10 mouse cellular contexts compared by ENCODE assay signal in the genomic region with DNA sequence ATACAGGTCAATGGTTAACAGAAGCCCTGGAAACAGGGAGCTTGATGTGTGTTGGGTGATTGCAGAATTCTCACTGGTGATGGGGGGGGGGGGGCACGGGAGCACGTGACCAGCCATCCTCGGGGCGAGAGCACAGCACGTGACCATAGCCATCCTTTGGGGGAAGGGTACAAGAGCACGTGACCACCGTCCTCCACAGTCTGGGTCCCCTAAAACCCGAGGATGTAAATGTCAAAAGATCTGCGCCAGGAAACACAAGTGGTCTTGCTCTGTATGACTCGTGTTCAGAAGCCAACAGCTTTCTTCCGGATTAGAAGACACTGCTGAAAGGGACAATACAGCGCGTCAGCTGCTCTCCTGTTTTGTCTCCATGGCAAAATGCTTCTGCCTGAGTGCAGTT. TPM values are rescaled to one million over a fixed set of nuclear protein-coding genes. Genes with fewer than 3 reads are reported as not detected.
A peak's percentile ranks its signal among the peaks of the same experiment; 100 is the strongest.
DNase-seq lines count a peak whose midpoint lies in the region; ATAC-seq lines count a peak whose summit lies in the region.
"Had no signal": no experiment of that assay in that cellular context is flagged by ENCODE, and none has a peak within 500 bp of the region (broad histone marks: within the 10 kb centered on the region; RNA-seq: fewer than 3 reads in every experiment).

No protein-coding gene starts in this region.

- no peak for DNase-seq in kidney, postnatal 25 days
- peak; percentile 21 for DNase-seq in cerebellum, adult 9-11 months
- DNase-seq in neural tube, embryonic 11.5 days (ENCODE audit: low spot score), result peak; percentile 51
- DNase-seq in spleen, adult 12 weeks (ENCODE audit: low spot score), result no peak
- DNase-seq in urinary bladder, adult 18-20 months (ENCODE audit: low spot score in 2 of 2), result no peak
- DNase-seq in spleen, adult 18-20 months, result no peak

- no peak overlapping the region for H3K9ac ChIP-seq in kidney, embryonic 14.5 days (ENCODE audit: low read depth, low read length)
- 0 out of 2 replicates have a peak overlapping the region, but pooled peaks have one; percentile 23 for H3K9ac ChIP-seq in forebrain, embryonic 16.5 days (replicated peaks; ENCODE audit: low read depth, low read length)
- no peak overlapping the region for H3K9ac ChIP-seq in neural tube, embryonic 11.5 days (ENCODE audit: low read length)
- H3K9ac ChIP-seq: limb, embryonic 15.5 days; stomach, embryonic 15.5 days had no signal

- peaks cover 12% of the 10 kb centered on the region for H3K4me1 ChIP-seq in kidney, embryonic 14.5 days (ENCODE audit: control insufficient read depth, insufficient read depth, low read length)
- peaks cover 27% of the 10 kb centered on the region for H3K4me1 ChIP-seq in forebrain, embryonic 16.5 days (replicated peaks; ENCODE audit: control insufficient read depth, insufficient read depth, low read length)
- H3K4me1 ChIP-seq in neural tube, embryonic 11.5 days (ENCODE audit: control insufficient read depth, insufficient read depth, low read length), result peaks cover 2% of the 10 kb centered on the region; the same call in 1 of the 2 replicates

- H3K36me3 ChIP-seq in kidney, embryonic 14.5 days (ENCODE audit: control insufficient read depth, insufficient read depth, low read length), result no peaks in the 10 kb centered on the region
- no peaks in the 10 kb centered on the region for H3K36me3 ChIP-seq in forebrain, embryonic 16.5 days (ENCODE audit: control insufficient read depth, insufficient read depth)
- H3K36me3 ChIP-seq in neural tube, embryonic 11.5 days (ENCODE audit: control insufficient read depth, insufficient read depth, low read length), result no peaks in the 10 kb centered on the region
- H3K36me3 ChIP-seq: limb, embryonic 15.5 days; stomach, embryonic 15.5 days had no signal

- H3K4me2 ChIP-seq in kidney, embryonic 14.5 days (replicated peaks; ENCODE audit: low read depth, low read length), result peak overlapping the region; percentile 8; the same call in 1 of the 2 replicates
- peak overlapping the region; percentile 42 for H3K4me2 ChIP-seq in forebrain, embryonic 16.5 days (ENCODE audit: low read length)
- peak overlapping the region; percentile 22; the same call in 1 of the 2 replicates for H3K4me2 ChIP-seq in neural tube, embryonic 11.5 days (ENCODE audit: low read depth)
- H3K4me2 ChIP-seq: limb, embryonic 15.5 days; stomach, embryonic 15.5 days had no signal

- no peak overlapping the region for H3K4me3 ChIP-seq in kidney, embryonic 14.5 days (ENCODE audit: low read length)
- H3K4me3 ChIP-seq in forebrain, embryonic 16.5 days (replicated peaks; ENCODE audit: low read length), result peak overlapping the region; percentile 21
- H3K4me3 ChIP-seq in neural tube, embryonic 11.5 days (ENCODE audit: low read depth, low read length), result no peak overlapping the region
- H3K4me3 ChIP-seq: limb, embryonic 15.5 days; stomach, embryonic 15.5 days had no signal

- no peaks in the 10 kb centered on the region for H3K27me3 ChIP-seq in kidney, embryonic 14.5 days (ENCODE audit: control insufficient read depth, insufficient read depth, low read length)
- no peaks in the 10 kb centered on the region for H3K27me3 ChIP-seq in forebrain, embryonic 16.5 days (replicated peaks; ENCODE audit: control insufficient read depth, insufficient read depth, low read length)
- H3K27me3 ChIP-seq in neural tube, embryonic 11.5 days (ENCODE audit: control insufficient read depth, insufficient read depth, low read length), result no peaks in the 10 kb centered on the region
- H3K27me3 ChIP-seq: stomach, embryonic 15.5 days had no signal

- peak; percentile 24; the same call in 1 of the 2 replicates for ATAC-seq in kidney, embryonic 14.5 days (ENCODE audit: low FRiP score, low TSS enrichment)
- ATAC-seq in forebrain, embryonic 16.5 days, result peak; percentile 24; the same call in 1 of the 2 replicates
- ATAC-seq in neural tube, embryonic 11.5 days (ENCODE audit: insufficient read depth, low FRiP score, low TSS enrichment), result peak; percentile 68

- WGBS in kidney, embryonic 14.5 days, result 67% methylated on average over 13 of the region's 13 CpGs
- 23% methylated on average over 13 of the region's 13 CpGs for WGBS in forebrain, embryonic 16.5 days
- 34% methylated on average over 13 of the region's 13 CpGs for WGBS in neural tube, embryonic 11.5 days

- H3K9me3 ChIP-seq in kidney, embryonic 14.5 days (ENCODE audit: control insufficient read depth, low read length), result no peaks in the 10 kb centered on the region
- H3K9me3 ChIP-seq in forebrain, embryonic 16.5 days (ENCODE audit: control insufficient read depth, low read length), result no peaks in the 10 kb centered on the region
- no peaks in the 10 kb centered on the region for H3K9me3 ChIP-seq in neural tube, embryonic 11.5 days (ENCODE audit: control insufficient read depth, low read length)
- H3K9me3 ChIP-seq: limb, embryonic 15.5 days; stomach, embryonic 15.5 days had no signal

- no peak overlapping the region for H3K27ac ChIP-seq in kidney, embryonic 14.5 days (ENCODE audit: low read depth, low read length)
- H3K27ac ChIP-seq in forebrain, embryonic 16.5 days (ENCODE audit: low read length), result no peak overlapping the region
- no peak overlapping the region for H3K27ac ChIP-seq in neural tube, embryonic 11.5 days (ENCODE audit: low read depth, low read length)
- H3K27ac ChIP-seq: limb, embryonic 15.5 days; stomach, embryonic 15.5 days had no signal

RNA-seq across cellular contexts. Expression of gene 9330182O14Rik, which starts 35.5 kb away (rescaled TPM):
- polyA plus RNA-seq in kidney, embryonic 14.5 days (2014; fragmentation: Nextera tagmentation; extraction: Ambion mirVana), result not detected in 2 replicates
- not detected in 2 replicates for polyA plus RNA-seq in forebrain, embryonic 16.5 days (2015; fragmentation: Nextera tagmentation; extraction: Ambion mirVana)
- polyA plus RNA-seq in neural tube, embryonic 11.5 days (2014; fragmentation: Nextera tagmentation; extraction: Ambion mirVana), result not detected in 2 replicates
- polyA plus RNA-seq: limb, embryonic 15.5 days; stomach, embryonic 15.5 days had no signal

Comparison
In these comparisons a context has a peak if more than half of its experiments do, and no peak if none do; other contexts are left out.
1. DNase-seq: peak in cerebellum, adult 9-11 months (single experiment) and neural tube, embryonic 11.5 days (single experiment); none in kidney, postnatal 25 days (0 of 2), spleen, adult 12 weeks (single experiment), urinary bladder, adult 18-20 months (0 of 2) and spleen, adult 18-20 months (0 of 2).
2. Peak in every context shown above with its lines, with median percentiles within 50 percentile points of each other: ATAC-seq and H3K4me2 ChIP-seq.